Mouse (Mus musculus): ENCODE results near the gene Sgip1. TPM values are rescaled to one million over a fixed set of nuclear protein-coding genes. Genes with fewer than 3 reads are reported as not detected.
A peak's percentile ranks its signal among the peaks of the same experiment; 100 is the strongest.

The Sgip1 gene
- polyA plus RNA-seq, 1 experiment from 2014 or later = 0.44 TPM

- no peak for TF ChIP-seq CTCF (IDR thresholded peaks at IDR 0.05)
- ATAC-seq (no peak), DNase-seq (ENCODE audit: low read depth, low spot score) (no peak)
- H3K27me3 ChIP-seq = no peaks in the 10 kb centered on the region
- in situ Hi-C loops (cut with MboI; ENCODE audit: low pct_unique_long_range_greater_than_20kb) = no loop called here
- POLR2A ChIA-PET = no interaction called here
- CTCF ChIA-PET = interaction anchor here (1.1 to 1.6 kb wide), 2 partner anchors 10 to 12 kb away, joined by 3 to 6 read pairs; partner anchors contain the start of gene Sgip1
These were observed 12.4 kb downstream of the Sgip1 start for GRCm38 (mm10) chr4:102753334-102754090.

- ChIA-PET POLR2A (no interaction called here), CTCF (no interaction called here)
- DNase-seq (ENCODE audit: low read depth, low spot score) (peak; percentile 25), ATAC-seq (peak; percentile 46)
- H3K27me3 ChIP-seq = no peaks in the 10 kb centered on the region
- in situ Hi-C loops (cut with MboI; ENCODE audit: low pct_unique_long_range_greater_than_20kb) = no loop called here
- TF ChIP-seq CTCF (IDR thresholded peaks at IDR 0.05) = no peak
These were observed 18.2 kb downstream of the Sgip1 start for GRCm38 (mm10) chr4:102759095-102759890.

- CTCF ChIA-PET = no interaction called here
- H3K27me3 ChIP-seq = no peaks in the 10 kb centered on the region
- no peak for DNase-seq (ENCODE audit: low read depth, low spot score)
- in situ Hi-C loops (cut with MboI; ENCODE audit: low pct_unique_long_range_greater_than_20kb) = no loop called here
- POLR2A ChIA-PET = no interaction called here
- peak; percentile 68 for ATAC-seq
- no peak for TF ChIP-seq CTCF (IDR thresholded peaks at IDR 0.05)
These were observed 19.1 kb downstream of the Sgip1 start for GRCm38 (mm10) chr4:102760042-102760821.

- CTCF ChIA-PET = no interaction called here
- ATAC-seq = no peak
- DNase-seq (ENCODE audit: low read depth, low spot score) = no peak
These were observed 21.0 kb downstream of the Sgip1 start for GRCm38 (mm10) chr4:102762075-102762474.

GRCm38 (mm10) chr4:102769070-102769469 lies 28.0 kb downstream of the Sgip1 start:
- ChIA-PET POLR2A (no interaction called here), CTCF (no interaction called here)
- in situ Hi-C loops (cut with MboI; ENCODE audit: low pct_unique_long_range_greater_than_20kb) = no loop called here

More at GRCm38 (mm10) chr4:102762075-102762474, 21.0 kb downstream of the Sgip1 start:
- in situ Hi-C loops (cut with MboI; ENCODE audit: low pct_unique_long_range_greater_than_20kb) = no loop called here
- POLR2A ChIA-PET = no interaction called here
- no peak for TF ChIP-seq CTCF (IDR thresholded peaks at IDR 0.05)
- no peaks in the 10 kb centered on the region for H3K27me3 ChIP-seq

GRCm38 (mm10) chr4:102769936-102770335 lies 28.8 kb downstream of the Sgip1 start:
- ChIA-PET CTCF (no interaction called here), POLR2A (no interaction called here)
- DNase-seq (ENCODE audit: low read depth, low spot score) = no peak
- H3K27me3 ChIP-seq = peaks cover 4% of the 10 kb centered on the region
- no peak for ATAC-seq
- in situ Hi-C loops (cut with MboI; ENCODE audit: low pct_unique_long_range_greater_than_20kb) = no loop called here
- no peak for TF ChIP-seq CTCF (IDR thresholded peaks at IDR 0.05)

More at GRCm38 (mm10) chr4:102769070-102769469, 28.0 kb downstream of the Sgip1 start:
- H3K27me3 ChIP-seq = peaks cover 4% of the 10 kb centered on the region
- no peak for TF ChIP-seq CTCF (IDR thresholded peaks at IDR 0.05)
- DNase-seq (ENCODE audit: low read depth, low spot score) (no peak), ATAC-seq (no peak)

GRCm38 (mm10) chr4:102771598-102772357 lies 30.7 kb downstream of the Sgip1 start:
- CTCF ChIA-PET = no interaction called here
- DNase-seq (ENCODE audit: low read depth, low spot score) = no peak
- POLR2A ChIA-PET = no interaction called here
- no peak for TF ChIP-seq CTCF (IDR thresholded peaks at IDR 0.05)
- no peak for ATAC-seq
- peaks cover 4% of the 10 kb centered on the region for H3K27me3 ChIP-seq
- in situ Hi-C loops (cut with MboI; ENCODE audit: low pct_unique_long_range_greater_than_20kb) = no loop called here

- ATAC-seq = no peak
- DNase-seq (ENCODE audit: low read depth, low spot score) = no peak
- no peak for TF ChIP-seq CTCF (IDR thresholded peaks at IDR 0.05)
- in situ Hi-C loops (cut with MboI; ENCODE audit: low pct_unique_long_range_greater_than_20kb) = no loop called here
- H3K27me3 ChIP-seq = peaks cover 2% of the 10 kb centered on the region
- ChIA-PET POLR2A (no interaction called here), CTCF (interaction anchor here (0.8 to 1.6 kb wide), 2 partner anchors 21 to 54 kb away, joined by 3 read pairs; no protein-coding TSS in a partner anchor)
These were observed 32.1 kb downstream of the Sgip1 start for GRCm38 (mm10) chr4:102773225-102773624.

GRCm38 (mm10) chr4:102773841-102774240 lies 32.7 kb downstream of the Sgip1 start:
- ATAC-seq (no peak), DNase-seq (ENCODE audit: low read depth, low spot score) (no peak)
- CTCF ChIA-PET = interaction anchor here (0.8 to 1.6 kb wide), 2 partner anchors 20 to 54 kb away, joined by 3 read pairs; no protein-coding TSS in a partner anchor
- H3K27me3 ChIP-seq = no peaks in the 10 kb centered on the region
- in situ Hi-C loops (cut with MboI; ENCODE audit: low pct_unique_long_range_greater_than_20kb) = no loop called here
- TF ChIP-seq CTCF (IDR thresholded peaks at IDR 0.05) = no peak
- POLR2A ChIA-PET = no interaction called here

GRCm38 (mm10) chr4:102774549-102774948 lies 33.5 kb downstream of the Sgip1 start:
- CTCF ChIA-PET = interaction anchor here (1.6 kb wide), 1 partner anchor 55 kb away, joined by 3 read pairs; no protein-coding TSS in a partner anchor
- no peak for TF ChIP-seq CTCF (IDR thresholded peaks at IDR 0.05)
- DNase-seq (ENCODE audit: low read depth, low spot score) (no peak), ATAC-seq (no peak)
- H3K27me3 ChIP-seq = no peaks in the 10 kb centered on the region
- POLR2A ChIA-PET = no interaction called here
- in situ Hi-C loops (cut with MboI; ENCODE audit: low pct_unique_long_range_greater_than_20kb) = no loop called here
